Mouse (Mus musculus) heart, postnatal 36 days (tissue): ENCODE results near the gene Gm17622. TPM values are rescaled to one million over a fixed set of nuclear protein-coding genes. Genes with fewer than 3 reads are reported as not detected.
A peak's percentile ranks its signal among the peaks of the same experiment; 100 is the strongest.

Experiments
- DNase-seq, 2 experiments: peaks; one replicate each; pipeline ENCODE4 v3.0.0; 2021 to 2022
- intact Hi-C: fragments of 180-260 bp; cut with DNase I; formaldehyde crosslinking; loops from one replicate; pipeline ENCODE4 v1.15.1; 2025
- total RNA-seq, 2 experiments: library from RNA; stranded (reverse); gene quantifications; 2 replicates each; pipeline ENCODE4 v1.2.3; 2021

Gm17622 gene
- not detected for total RNA-seq

GRCm38 (mm10) chr13:96490433-96490832 is at the start of gene Gm17622:
TSS of gene Gm17622 (plus strand) at chr13:96490733.
- intact Hi-C loops, result no loop called here
- DNase-seq, result no peak

- intact Hi-C loops, result no loop called here
- DNase-seq, result no peak
Observed at GRCm38 (mm10) chr13:96450205-96450856, 40.2 kb upstream of the Gm17622 start.

- no peak for DNase-seq
- intact Hi-C loops, result no loop called here
Observed at GRCm38 (mm10) chr13:96450869-96451268, 39.7 kb upstream of the Gm17622 start.

GRCm38 (mm10) chr13:96451386-96452140 is 39.0 kb upstream of the Gm17622 start:
- DNase-seq, result no peak
- intact Hi-C loops, result no loop called here

- intact Hi-C loops, result no loop called here
- no peak for DNase-seq
Observed at GRCm38 (mm10) chr13:96452621-96453020, 37.9 kb upstream of the Gm17622 start.

GRCm38 (mm10) chr13:96454288-96454687 is 36.2 kb upstream of the Gm17622 start:
- intact Hi-C loops, result no loop called here
- DNase-seq, result peak in 1 of 2 experiments; percentile 17

GRCm38 (mm10) chr13:96457566-96457965 is 33.0 kb upstream of the Gm17622 start:
- intact Hi-C loops, result no loop called here

GRCm38 (mm10) chr13:96458018-96458417 is 32.5 kb upstream of the Gm17622 start:
- DNase-seq, result no peak
- intact Hi-C loops, result no loop called here

More at GRCm38 (mm10) chr13:96457566-96457965, 33.0 kb upstream of the Gm17622 start:
- no peak for DNase-seq

GRCm38 (mm10) chr13:96458606-96459005 is 31.9 kb upstream of the Gm17622 start:
- intact Hi-C loops, result no loop called here
- DNase-seq, result no peak

- intact Hi-C loops, result no loop called here
- DNase-seq, result no peak
Observed at GRCm38 (mm10) chr13:96462644-96463043, 27.9 kb upstream of the Gm17622 start.

GRCm38 (mm10) chr13:96465315-96465714 is 25.2 kb upstream of the Gm17622 start:
- intact Hi-C loops, result no loop called here
- DNase-seq, result no peak

GRCm38 (mm10) chr13:96468678-96469077 is 21.9 kb upstream of the Gm17622 start:
- intact Hi-C loops, result no loop called here

GRCm38 (mm10) chr13:96470556-96470955 is 20.0 kb upstream of the Gm17622 start:
- no peak for DNase-seq
- intact Hi-C loops, result no loop called here

More at GRCm38 (mm10) chr13:96468678-96469077, 21.9 kb upstream of the Gm17622 start:
- no peak for DNase-seq

- intact Hi-C loops, result no loop called here
- DNase-seq, result no peak
Observed at GRCm38 (mm10) chr13:96470957-96471356, 19.6 kb upstream of the Gm17622 start, which contains the start of gene Ankdd1b. TSS of gene Ankdd1b (minus strand) at chr13:96471198.

GRCm38 (mm10) chr13:96477226-96477625 is 13.3 kb upstream of the Gm17622 start:
- no peak for DNase-seq
- intact Hi-C loops, result no loop called here

GRCm38 (mm10) chr13:96478991-96479390 is 11.5 kb upstream of the Gm17622 start:
- DNase-seq, result no peak
- intact Hi-C loops, result no loop called here

GRCm38 (mm10) chr13:96487230-96487629 is 3.3 kb upstream of the Gm17622 start:
- intact Hi-C loops, result no loop called here
- DNase-seq, result no peak

GRCm38 (mm10) chr13:96487968-96488367 is 2.6 kb upstream of the Gm17622 start:
- no peak for DNase-seq
- intact Hi-C loops, result no loop called here

GRCm38 (mm10) chr13:96496630-96497029 is 6.1 kb downstream of the Gm17622 start:
- DNase-seq, result no peak
- intact Hi-C loops, result no loop called here

GRCm38 (mm10) chr13:96499891-96500290 is 9.4 kb downstream of the Gm17622 start:
- no peak for DNase-seq
- intact Hi-C loops, result no loop called here

GRCm38 (mm10) chr13:96505661-96506060 is 15.1 kb downstream of the Gm17622 start:
- intact Hi-C loops, result no loop called here
- no peak for DNase-seq

GRCm38 (mm10) chr13:96506313-96506712 is 15.8 kb downstream of the Gm17622 start:
- no peak for DNase-seq
- intact Hi-C loops, result no loop called here
